12 mouse cellular contexts compared by ENCODE assay signal in the genomic region with DNA sequence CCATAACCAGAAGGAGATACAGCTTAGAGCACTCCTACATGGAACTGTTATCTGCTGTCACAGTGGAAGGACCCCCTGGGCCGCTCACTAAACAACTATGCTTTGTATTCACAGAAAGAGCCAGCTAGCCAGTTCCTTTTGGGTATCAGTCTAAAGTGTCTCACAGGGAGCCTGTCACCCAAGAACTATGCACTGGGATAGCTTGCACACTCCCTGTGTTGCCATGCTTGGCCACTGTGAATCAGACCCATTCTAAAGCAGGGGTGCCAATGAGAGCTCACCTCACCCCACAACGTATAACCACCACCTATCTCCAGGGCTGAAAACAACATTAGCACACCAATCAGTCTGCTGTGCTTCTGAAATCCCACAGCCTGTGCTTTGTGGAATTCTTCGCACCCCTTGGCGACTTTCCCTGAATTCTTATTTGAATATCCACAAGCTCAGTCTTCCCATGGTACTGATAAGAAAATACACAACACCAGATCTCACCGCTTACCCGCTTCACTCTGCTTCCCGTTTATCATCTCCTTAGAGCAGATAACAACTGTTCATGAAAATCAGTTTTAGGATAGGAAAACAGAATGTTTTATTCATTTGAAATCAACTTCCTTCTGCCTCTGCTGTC.
DNase-seq lines count a peak whose midpoint lies in the region; ATAC-seq lines count a peak whose summit lies in the region.
"Had no signal": no experiment of that assay in that cellular context is flagged by ENCODE, and none has a peak within 500 bp of the region (broad histone marks: within the 10 kb centered on the region; RNA-seq: fewer than 3 reads in every experiment).

No protein-coding gene starts in this region.

- intact Hi-C loops in heart, postnatal 10 days (cut with DNase I): no loop called here

- H3K4me3 ChIP-seq in embryonic facial prominence, embryonic 14.5 days (ENCODE audit: low read depth, low read length): no peak overlapping the region
- H3K4me3 ChIP-seq in intestine, embryonic 15.5 days (replicated peaks): no peak overlapping the region
- H3K4me3 ChIP-seq: gastrocnemius, adult 2 months had no signal

- no peaks in the 10 kb centered on the region for H3K9me3 ChIP-seq in embryonic facial prominence, embryonic 14.5 days (ENCODE audit: control insufficient read depth, low read length)
- no peaks in the 10 kb centered on the region for H3K9me3 ChIP-seq in intestine, embryonic 15.5 days

- no peak overlapping the region for H3K9ac ChIP-seq in embryonic facial prominence, embryonic 14.5 days (ENCODE audit: low read depth, low read length)
- H3K9ac ChIP-seq in intestine, embryonic 15.5 days: no peak overlapping the region
- H3K9ac ChIP-seq: liver, embryonic 14.5 days had no signal

- DNase-seq in heart, postnatal 10 days: peak; percentile 12
- no peak for DNase-seq in heart, adult 11 months
- DNase-seq in Muller cell, postnatal 12 days (ENCODE audit: inconsistent ontology term): peak; percentile 71
- no peak for DNase-seq in embryonic facial prominence, embryonic 14.5 days (ENCODE audit: low spot score)
- DNase-seq in adrenal gland, adult 8-10 months: no peak
- no peak for DNase-seq in spleen, postnatal 4 days (ENCODE audit: low spot score in 2 of 2)
- DNase-seq in cerebellum, postnatal 25 days: no peak
- DNase-seq: gastrocnemius, adult 2 months; thymus, postnatal 36 days had no signal

- peaks cover 27% of the 10 kb centered on the region for H3K4me1 ChIP-seq in embryonic facial prominence, embryonic 14.5 days (ENCODE audit: control insufficient read depth, insufficient read depth, low read length)
- H3K4me1 ChIP-seq in intestine, embryonic 15.5 days (replicated peaks): peaks cover 21% of the 10 kb centered on the region; the same call in 1 of the 2 replicates

- 45% methylated on average over 7 of the region's 7 CpGs for WGBS in embryonic facial prominence, embryonic 14.5 days
- 50% methylated on average over 7 of the region's 7 CpGs for WGBS in intestine, embryonic 15.5 days

- H3K27me3 ChIP-seq in embryonic facial prominence, embryonic 14.5 days (replicated peaks; ENCODE audit: control insufficient read depth, insufficient read depth, low read length): no peaks in the 10 kb centered on the region
- H3K27me3 ChIP-seq in intestine, embryonic 15.5 days (replicated peaks): no peaks in the 10 kb centered on the region

- no peak for ATAC-seq in embryonic facial prominence, embryonic 14.5 days (ENCODE audit: low read depth)
- no peak for ATAC-seq in intestine, embryonic 15.5 days
- ATAC-seq: activated CD4-positive, CD25-positive, alpha-beta regulatory T cell, adult 4 months had no signal

- 0 out of 2 replicates have a peak overlapping the region, but pooled peaks have one; percentile 85 for H3K27ac ChIP-seq in embryonic facial prominence, embryonic 14.5 days (replicated peaks; ENCODE audit: low read depth, low read length)
- H3K27ac ChIP-seq in intestine, embryonic 15.5 days: 0 out of 2 replicates have a peak overlapping the region, but pooled peaks have one; percentile 68
- H3K27ac ChIP-seq: gastrocnemius, adult 2 months; liver, embryonic 14.5 days had no signal

- peaks cover 42% of the 10 kb centered on the region for H3K36me3 ChIP-seq in embryonic facial prominence, embryonic 14.5 days (ENCODE audit: control insufficient read depth, insufficient read depth, low read length)
- H3K36me3 ChIP-seq in intestine, embryonic 15.5 days: 0 out of 2 replicates have a peak, but pooled peaks cover 3% of the 10 kb centered on the region

- H3K4me2 ChIP-seq in embryonic facial prominence, embryonic 14.5 days (ENCODE audit: low read depth, low read length): no peak overlapping the region
- no peak overlapping the region for H3K4me2 ChIP-seq in intestine, embryonic 15.5 days (replicated peaks)

Comparison
In these comparisons a context has a peak if more than half of its experiments do, and no peak if none do; other contexts are left out.
1. DNase-seq: peak in heart, postnatal 10 days (2 of 2) and Muller cell, postnatal 12 days (single experiment); none in heart, adult 11 months (single experiment), embryonic facial prominence, embryonic 14.5 days (single experiment), adrenal gland, adult 8-10 months (single experiment), spleen, postnatal 4 days (0 of 2) and cerebellum, postnatal 25 days (0 of 2).